Mouse (Mus musculus) megakaryocyte, embryonic 14.5 days (primary cell): ENCODE data around the gene Psme4.

Experiments used
- FLI1 ChIP-seq: IDR thresholded peaks from 2 replicates; pipeline ENCODE4 v1.6.1; 2012; ENCODE audit warnings: low read length, inconsistent platforms, mixed read lengths
- GATA1 ChIP-seq: IDR thresholded peaks from 3 replicates; pipeline ENCODE4 v1.6.1; 2012; ENCODE audit warnings: mixed read lengths, low read length, inconsistent platforms, borderline replicate concordance

GRCm38 (mm10) chr11:30799496-30799895 is 28.0 kb downstream of the Psme4 start:
- TF ChIP-seq FLI1 (no peak), GATA1 (no peak)
